Mouse (Mus musculus) small intestine, adult 2 months (tissue): ENCODE results near the gene Patz1.

Experiments used
- CTCF ChIP-seq: fragments of 200-500 bp; IDR thresholded peaks from 2 replicates; pipeline ENCODE4 v1.5.1; 2012; ENCODE audit warnings: low read depth, mild to moderate bottlenecking, control low read depth, inconsistent platforms, low read length, moderate library complexity, mixed read lengths; ENCODE audit not compliant: insufficient replicate concordance, insufficient read length; ENCODE audit errors: extremely low read depth
- POLR2A ChIP-seq: fragments of 200-500 bp; IDR thresholded peaks from 2 replicates; pipeline ENCODE4 v1.6.1; 2012; ENCODE audit warnings: low read depth, mild to moderate bottlenecking, control low read depth, inconsistent platforms, low read length, moderate library complexity

DNA sequence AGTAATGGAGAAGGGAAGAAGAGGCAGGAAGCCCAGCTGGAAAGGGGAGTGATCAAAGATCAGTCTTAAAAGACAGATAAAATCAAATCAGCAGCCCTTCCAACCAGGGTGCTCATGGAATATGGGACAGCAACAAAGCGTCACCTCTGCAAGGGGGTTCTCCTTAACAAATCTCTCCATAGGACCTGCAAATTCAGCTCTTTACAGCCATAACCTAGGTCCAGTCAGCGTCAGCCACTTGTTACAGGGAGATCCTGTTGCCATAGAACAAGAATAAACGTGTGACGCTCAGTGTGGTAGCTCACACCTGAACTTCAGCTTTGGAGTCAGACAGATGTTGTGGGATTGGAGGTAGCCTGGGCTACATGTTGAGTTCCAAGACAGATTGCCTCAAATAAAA is 19.4 kb upstream of the Patz1 start:
- TF ChIP-seq POLR2A: no peak
- no peak for TF ChIP-seq CTCF
